Mouse (Mus musculus): ENCODE results near the gene Dppa4. TPM values are rescaled to one million over a fixed set of nuclear protein-coding genes. Genes with fewer than 3 reads are reported as not detected.

The Dppa4 gene
- polyA plus RNA-seq, 1 experiment from 2014 or later, result not detected

- WGBS, result 81% methylated on average over 3 of the region's 3 CpGs
- H3K27me3 ChIP-seq, result no peaks in the 10 kb centered on the region
- ATAC-seq (ENCODE audit: insufficient number of reproducible peaks, insufficient read depth, low FRiP score, low TSS enrichment), result no peak
- H3K4me3 ChIP-seq, result no peak overlapping the region
- H3K4me1 ChIP-seq, result no peaks in the 10 kb centered on the region
- H3K9ac ChIP-seq, result no peak overlapping the region
- H3K9me3 ChIP-seq, result no peaks in the 10 kb centered on the region
- H3K36me3 ChIP-seq, result no peaks in the 10 kb centered on the region
- no peak overlapping the region for H3K4me2 ChIP-seq (replicated peaks)
- no peak overlapping the region for H3K27ac ChIP-seq
These were observed 48.3 kb downstream of the Dppa4 start for GRCm38 (mm10) chr16:48331822-48332221.

GRCm38 (mm10) chr16:48335326-48335725 lies 51.8 kb downstream of the Dppa4 start:
- H3K9ac ChIP-seq, result no peak overlapping the region
- H3K36me3 ChIP-seq, result no peaks in the 10 kb centered on the region
- H3K4me1 ChIP-seq, result no peaks in the 10 kb centered on the region
- no peak for ATAC-seq (ENCODE audit: insufficient number of reproducible peaks, insufficient read depth, low FRiP score, low TSS enrichment)
- H3K4me2 ChIP-seq (replicated peaks), result no peak overlapping the region
- no peak overlapping the region for H3K4me3 ChIP-seq
- WGBS, result 81% methylated on average over 4 of the region's 4 CpGs
- no peaks in the 10 kb centered on the region for H3K9me3 ChIP-seq
- H3K27ac ChIP-seq, result no peak overlapping the region
- no peaks in the 10 kb centered on the region for H3K27me3 ChIP-seq

Other genes with a start within 250 kb of the Dppa4 start
- not detected in 2 replicates for gene Dppa2, start 20.2 kb downstream of the Dppa4 start, polyA plus RNA-seq (2016; fragmentation: Nextera tagmentation; extraction: Ambion mirVana)
- not detected in 2 replicates for gene Gm5485, start 128.7 kb downstream of the Dppa4 start, polyA plus RNA-seq (2016; fragmentation: Nextera tagmentation; extraction: Ambion mirVana)
- gene Morc1, start 147.5 kb downstream of the Dppa4 start, polyA plus RNA-seq (2016; fragmentation: Nextera tagmentation; extraction: Ambion mirVana), result not detected in 2 replicates